Mouse (Mus musculus) bone marrow macrophage, adult 2 months (primary cell): ENCODE measurements around the gene Gm5965.

Experiments
- CTCF ChIP-seq: IDR thresholded peaks from 2 replicates; pipeline ENCODE4 v1.5.1; 2012; ENCODE audit warnings: low read depth, mild to moderate bottlenecking, low read length, moderate library complexity
- POLR2A ChIP-seq: IDR thresholded peaks from 2 replicates; pipeline ENCODE4 v1.6.1; 2012; ENCODE audit warnings: mild to moderate bottlenecking, low read depth, low read length, borderline replicate concordance

DNA sequence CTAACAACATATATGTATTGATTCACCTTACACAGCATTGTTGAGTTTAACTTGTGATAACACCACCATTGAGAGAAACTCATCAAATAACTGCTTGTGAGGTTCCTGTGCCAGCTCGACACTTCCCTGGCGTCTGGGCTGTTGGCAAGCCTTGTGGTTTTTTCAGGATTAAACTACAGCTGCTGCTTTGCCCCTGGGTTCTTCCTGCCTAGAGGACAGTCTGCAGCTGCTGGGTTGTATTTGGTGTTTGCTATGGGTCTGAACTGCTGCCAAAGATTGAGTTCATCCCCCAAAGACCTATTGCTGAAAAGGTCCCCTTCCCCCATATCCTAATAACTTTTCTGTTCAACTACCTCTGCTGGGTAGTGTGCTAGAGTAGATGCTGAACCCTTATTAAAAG, 42.3 kb upstream of the Gm5965 start:
- no peak for TF ChIP-seq POLR2A
- no peak for TF ChIP-seq CTCF
